Mouse (Mus musculus) T-helper 1 cell (primary cell): ENCODE measurements around the gene Pacsin1.

Experiments used
- in situ Hi-C: fragments of 300-600 bp; cut with MboI, MseI; formaldehyde crosslinking; loops from one replicate; pipeline ENCODE4 v1.15.1; 2025; ENCODE audit warnings: high pct_unique_total_duplicates

Gene Pacsin1

DNA sequence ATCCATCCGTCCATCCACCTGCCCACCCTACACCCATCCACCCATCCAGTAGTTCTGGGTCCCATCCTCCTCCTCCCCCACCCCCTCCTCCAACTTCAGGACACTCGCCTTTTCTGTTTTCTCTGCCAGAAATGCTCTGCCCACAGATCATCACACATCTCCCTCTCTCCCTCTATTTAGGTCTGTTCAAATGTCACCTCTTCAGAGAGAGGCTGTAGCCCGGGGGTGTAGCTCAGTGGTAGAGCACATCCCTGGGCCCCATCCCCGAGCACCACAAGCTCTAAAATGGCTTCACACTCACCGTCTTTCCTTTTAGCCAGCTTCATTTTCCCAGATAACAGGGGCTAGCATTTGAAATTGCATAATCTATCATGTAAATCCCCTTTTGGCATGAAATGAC, 22.4 kb downstream of the Pacsin1 start:
- in situ Hi-C loops = no loop called here

DNA sequence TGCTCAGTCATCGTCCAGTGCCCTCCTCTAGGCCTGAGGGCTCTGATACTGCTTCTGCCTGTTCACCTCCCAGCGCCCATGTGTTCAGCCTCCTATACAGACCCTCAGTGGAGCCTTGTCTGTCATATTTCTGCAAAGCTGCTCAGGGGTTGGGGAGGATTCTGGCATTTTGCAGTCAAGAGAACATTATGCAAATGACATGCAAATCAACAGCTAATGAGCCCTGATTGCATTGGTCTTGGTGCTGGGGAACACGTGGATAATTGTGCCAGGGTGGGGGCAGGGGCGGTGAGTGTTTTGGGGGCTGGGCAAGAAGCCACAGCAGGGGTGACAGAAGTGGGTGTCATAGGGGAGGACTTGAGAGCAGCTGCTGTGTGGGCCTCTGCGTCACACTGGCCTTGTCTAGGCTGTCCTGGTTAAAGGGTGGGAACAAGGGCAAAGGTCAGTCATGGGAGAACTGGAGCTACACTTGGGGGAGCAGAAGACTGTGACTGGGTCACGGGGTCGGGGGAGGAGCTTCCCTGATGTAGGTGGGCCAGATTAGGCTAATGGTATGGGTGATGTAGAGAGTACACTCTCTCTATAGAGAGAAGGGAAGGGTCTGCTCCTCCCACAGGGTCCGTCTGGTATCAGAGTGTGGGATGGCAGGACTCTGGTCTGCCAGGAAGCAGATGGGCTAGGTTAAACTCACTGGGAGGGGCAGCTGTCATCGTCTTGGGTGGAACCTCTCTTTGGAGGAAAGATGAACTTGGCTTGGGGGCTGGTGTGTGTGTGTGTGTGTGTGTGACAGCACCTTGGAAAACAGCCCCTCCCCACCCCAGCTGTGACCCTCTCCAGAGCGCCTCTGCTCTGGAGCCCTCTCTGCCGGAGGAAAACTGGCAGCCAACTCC, 23.9 kb downstream of the Pacsin1 start:
- in situ Hi-C loops = no loop called here

DNA sequence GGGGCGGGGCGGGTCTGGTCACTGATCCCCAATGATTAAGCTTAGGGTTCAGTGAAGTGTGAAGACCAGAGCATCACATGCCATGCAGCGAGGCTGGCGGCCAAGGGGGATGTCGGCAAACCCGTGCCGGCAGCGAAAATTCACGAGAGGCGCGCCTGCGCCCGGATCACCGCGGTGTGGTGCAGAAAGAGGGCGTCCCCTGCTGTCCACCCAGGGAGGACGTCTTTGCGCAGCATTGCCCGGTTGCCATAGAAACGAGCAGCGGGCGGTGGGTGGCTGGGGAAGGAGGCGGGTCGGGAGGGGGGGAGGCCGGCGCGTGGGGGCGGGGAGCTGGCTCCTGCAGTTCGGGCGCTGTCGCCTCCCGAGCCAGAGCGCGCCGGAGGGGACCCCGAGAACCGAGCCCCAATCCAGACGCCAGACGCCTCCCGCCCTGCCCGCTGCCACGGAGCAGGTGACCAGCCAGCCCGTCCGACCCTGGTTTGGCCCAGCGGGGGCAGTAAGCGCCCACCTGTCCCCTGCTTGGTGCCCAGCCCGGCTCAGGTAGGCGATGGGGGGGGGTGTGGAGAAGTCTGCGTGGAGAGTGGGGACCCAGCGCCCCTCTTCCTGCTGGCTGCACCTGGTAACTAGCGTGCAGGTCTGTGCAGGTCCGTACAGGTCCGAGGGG, 29.7 kb downstream of the Pacsin1 start:
- in situ Hi-C loops = no loop called here

DNA sequence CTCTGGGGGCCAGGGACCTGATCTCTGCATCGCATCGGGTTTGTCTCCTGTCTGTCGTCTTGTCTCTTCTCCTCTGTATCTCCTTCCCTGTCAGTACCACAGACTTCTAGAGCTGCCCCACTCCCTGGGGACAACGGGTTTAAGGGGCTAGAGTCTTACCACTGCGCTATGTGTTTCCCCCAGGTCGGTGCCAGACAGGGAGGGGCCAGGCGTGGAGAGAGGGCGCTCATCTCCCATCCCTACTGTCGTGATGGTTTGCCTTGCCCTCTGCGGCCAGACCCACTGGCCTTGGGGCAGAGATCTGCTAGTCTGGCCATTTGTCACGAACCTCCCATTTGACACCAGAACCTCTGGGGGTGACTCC, 30.2 kb downstream of the Pacsin1 start:
- in situ Hi-C loops = no loop called here

DNA sequence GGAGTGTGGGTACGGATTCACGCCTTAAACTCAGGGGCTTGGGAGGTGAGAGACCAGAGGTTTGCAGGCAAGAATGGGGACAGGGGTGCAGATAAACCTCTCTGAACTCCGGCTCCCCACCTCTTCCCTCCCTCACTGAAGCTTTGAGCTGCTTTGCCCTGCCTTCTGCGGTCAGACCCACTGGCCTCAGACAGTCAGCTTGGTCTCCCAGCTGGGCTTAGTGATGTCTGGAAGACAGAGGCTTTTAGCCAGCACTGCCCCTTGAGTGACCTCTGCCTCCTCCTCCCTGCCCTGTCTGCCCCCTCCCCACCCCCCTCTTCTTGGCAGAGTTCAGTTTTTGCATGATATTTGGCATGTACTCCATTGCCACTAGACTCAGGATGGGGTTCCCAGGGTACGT, 31.1 kb downstream of the Pacsin1 start:
- in situ Hi-C loops = no loop called here

DNA sequence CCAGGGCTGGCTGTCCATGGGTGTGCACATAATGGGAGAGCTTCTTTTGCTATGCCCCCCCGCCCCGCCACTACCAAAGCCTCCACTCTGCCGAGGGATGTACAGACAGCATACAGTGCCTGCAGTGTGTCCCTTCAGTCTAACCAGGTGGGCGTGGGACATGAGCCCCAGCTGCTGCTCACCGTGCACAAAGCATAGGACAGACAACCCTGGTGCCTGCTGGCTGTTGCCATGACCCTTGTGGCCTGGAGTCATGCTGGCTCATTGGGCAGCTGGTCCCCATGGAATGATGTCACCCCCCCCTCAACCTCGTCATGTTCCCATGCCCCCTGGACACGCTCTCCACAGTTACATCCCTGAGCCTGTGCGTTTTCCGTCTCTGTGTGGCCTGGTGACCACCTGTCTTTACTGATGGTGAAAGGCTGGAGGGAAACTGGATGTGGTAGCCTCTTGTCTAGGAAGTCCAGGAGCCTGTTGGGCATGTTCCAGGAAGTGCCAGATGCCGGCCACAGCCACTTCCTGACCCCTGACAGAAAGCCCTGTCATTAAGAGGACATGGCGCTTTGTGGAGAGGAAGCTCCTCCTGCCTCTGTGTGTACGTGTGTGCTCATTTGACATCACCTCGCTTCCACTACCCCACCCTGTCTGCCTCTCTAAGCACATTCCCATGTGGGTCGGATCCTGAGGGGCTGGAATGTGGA, 35.8 kb downstream of the Pacsin1 start:
- in situ Hi-C loops = no loop called here

DNA sequence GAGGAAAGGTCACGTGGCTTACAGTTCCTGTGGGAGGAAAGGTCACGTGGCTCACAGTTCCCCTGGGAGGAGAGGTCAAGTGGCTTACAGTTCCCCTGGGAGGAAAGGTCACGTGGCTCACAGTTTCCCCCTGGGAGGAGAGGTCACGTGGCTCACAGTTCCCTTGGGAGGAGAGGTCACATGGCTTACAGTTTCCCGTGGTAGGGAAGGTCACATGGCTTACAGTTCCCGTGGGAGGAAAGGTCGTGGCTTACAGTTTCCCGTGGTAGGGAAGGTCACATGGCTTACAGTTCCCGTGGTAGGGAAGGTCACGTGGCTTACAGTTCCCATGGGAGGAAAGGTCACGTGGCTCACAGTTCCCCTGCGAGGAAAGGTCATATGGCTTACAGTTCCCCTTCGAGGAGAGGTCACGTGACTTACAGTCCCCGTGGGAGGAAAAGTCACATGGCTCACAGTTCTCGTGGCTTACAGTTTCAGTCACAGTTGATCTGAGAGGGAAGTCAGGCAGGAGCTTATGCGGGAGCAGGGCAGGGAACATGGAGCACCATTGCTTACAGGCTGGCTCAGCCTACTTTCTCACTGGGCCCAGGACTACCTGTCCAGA, 44.4 kb downstream of the Pacsin1 start:
- in situ Hi-C loops = no loop called here

DNA sequence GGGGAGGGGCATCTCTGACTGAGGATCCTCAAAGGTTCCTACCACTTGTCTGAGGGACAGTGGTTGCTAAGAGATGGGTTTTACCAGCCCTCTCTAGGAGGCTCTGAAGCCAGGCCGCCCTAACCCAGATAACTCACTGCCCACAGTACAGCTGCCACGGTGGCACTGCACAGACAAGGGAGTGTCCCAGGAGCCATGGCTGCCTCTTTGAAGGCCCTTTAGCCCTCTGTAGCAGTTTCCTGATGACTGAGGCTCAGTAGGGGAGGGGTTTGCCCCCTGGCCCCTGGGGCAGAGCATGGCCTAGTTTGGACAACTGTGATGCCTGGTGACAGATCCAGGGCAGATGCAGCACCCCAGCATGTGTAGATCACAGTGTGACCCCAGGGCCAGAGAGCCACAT, 45.5 kb downstream of the Pacsin1 start:
- in situ Hi-C loops = no loop called here

DNA sequence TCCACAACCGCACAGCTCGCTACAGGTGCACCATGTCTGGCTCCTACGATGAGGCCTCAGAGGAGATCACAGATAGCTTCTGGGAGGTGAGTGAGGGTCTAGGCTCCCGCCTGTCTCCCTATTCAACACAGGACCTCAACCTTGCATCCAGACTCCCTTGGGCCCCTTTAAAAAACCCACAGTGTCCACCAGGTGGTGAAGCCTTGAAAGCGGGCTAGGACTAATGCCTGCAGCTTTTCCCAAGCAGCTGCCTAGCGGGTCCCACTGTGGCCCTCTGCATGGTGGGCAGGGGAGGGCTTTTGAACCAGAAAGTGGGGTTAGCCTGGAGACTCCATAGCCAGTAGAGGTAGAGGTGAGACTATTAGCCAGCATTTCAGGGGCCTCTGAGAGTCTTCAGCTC, 46.5 kb downstream of the Pacsin1 start:
- in situ Hi-C loops = no loop called here

DNA sequence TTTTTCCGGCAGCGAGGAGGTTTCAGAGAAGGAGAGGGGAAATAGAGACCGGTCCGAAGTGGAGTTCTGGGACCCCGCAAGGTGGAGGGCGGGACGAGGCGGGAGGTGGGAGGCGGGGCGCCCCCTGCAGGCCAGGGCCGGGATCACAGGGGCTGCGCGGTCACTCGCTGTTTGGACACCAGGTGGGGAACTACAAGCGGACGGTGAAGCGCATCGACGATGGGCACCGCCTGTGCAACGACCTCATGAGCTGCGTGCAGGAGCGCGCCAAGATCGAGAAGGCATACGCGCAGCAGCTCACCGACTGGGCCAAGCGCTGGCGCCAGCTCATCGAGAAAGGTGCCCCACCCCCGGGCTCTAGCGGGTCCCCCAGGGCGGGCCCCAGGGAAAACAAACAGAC, 47.2 kb downstream of the Pacsin1 start:
- in situ Hi-C loops = no loop called here

DNA sequence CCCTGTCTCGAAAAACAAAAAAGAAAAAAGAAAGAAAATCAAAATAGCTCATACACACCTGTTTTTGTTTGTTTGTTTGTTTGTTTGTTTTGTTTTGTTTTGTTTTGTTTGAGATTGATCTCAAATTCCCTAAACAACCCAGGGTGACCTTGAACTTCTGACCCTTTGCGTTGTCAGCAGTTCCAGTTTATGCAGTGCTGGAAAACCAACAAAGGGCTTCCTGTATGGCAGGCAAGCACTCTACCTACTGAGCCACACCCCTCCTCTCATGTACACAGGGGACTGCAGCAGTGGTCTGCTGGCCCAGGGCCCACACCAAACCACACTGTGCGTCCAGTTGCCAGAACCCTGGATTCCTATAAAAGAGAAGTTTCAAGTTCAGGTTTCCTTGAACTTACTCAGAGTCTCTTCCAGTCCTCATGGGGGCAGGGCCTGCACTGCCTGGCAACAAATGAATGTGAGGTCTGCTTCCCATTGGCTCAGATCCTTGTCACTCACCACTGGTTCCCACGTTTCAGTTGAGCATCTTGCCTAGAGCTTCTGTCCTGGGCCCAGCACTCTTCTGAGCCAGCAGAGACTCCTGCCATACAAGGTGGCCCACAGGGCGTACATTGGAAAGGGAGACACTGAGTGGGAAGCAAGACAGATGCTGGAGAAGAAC, 48.8 kb downstream of the Pacsin1 start:
- in situ Hi-C loops = no loop called here

DNA sequence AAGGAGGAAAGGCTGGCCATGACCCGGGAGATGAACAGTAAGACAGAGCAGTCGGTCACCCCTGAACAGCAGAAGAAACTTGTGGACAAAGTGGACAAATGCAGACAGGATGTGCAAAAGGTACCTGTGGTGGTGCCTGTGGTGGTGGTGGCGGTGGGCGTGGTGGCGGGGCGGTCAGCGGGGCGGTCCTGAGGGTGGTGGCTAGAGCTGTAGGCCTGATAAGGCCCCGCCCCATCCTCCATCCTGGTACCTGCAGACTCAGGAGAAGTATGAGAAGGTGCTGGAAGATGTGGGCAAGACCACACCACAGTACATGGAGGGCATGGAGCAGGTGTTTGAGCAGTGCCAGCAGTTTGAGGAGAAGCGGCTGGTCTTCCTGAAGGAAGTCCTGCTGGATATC, 50.4 kb downstream of the Pacsin1 start:
- in situ Hi-C loops = no loop called here

DNA sequence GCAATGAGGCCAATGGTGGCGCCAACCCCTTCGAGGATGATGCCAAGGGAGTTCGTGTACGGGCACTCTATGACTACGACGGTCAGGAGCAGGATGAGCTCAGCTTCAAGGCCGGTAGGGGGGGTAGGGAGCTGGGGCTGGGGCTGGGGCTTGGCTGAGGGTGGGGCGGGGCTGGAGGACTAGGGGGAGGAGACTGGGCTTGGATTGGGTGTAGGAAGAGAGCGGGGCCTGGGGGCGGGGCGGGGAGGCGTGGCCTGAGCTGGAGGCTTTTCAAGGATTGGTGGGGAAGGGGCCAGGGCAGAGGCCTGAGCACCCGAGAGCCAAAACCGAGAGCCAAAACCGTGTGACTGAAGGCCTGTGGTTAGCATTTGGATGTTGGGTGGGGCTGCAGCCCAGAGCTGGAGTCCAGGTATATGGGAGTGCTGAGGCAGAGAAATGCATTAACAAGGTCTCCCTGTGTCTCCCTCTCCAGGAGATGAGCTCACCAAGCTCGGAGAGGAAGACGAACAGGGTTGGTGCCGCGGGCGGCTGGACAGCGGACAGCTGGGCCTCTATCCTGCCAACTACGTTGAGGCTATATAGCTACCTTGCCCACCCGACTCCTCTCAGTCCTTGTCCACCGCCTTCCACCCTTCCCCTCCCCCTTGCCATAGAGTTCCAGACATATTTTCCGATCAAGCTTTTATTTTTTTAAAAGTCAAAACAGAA, 52.8 kb downstream of the Pacsin1 start:
- in situ Hi-C loops = no loop called here

DNA sequence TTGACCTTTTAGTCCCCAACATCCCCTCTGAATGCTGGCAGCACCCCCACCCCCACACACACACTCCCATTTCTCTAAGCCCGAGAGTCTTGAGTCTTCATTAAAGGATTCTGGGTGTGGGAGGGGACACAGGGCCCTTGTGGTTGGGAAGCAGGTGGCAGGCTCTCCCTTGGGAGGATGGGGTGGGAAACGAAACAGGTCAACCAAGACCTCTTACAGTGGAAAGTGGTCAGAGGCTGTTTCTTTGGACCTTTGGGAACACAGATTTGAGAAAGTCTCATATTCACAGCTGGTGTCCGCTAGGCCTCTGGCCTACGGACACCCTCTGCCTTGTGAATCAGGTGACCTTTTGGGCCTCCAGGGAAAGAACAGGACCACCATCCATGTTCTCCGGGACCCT, 54.3 kb downstream of the Pacsin1 start:
- in situ Hi-C loops = no loop called here

DNA sequence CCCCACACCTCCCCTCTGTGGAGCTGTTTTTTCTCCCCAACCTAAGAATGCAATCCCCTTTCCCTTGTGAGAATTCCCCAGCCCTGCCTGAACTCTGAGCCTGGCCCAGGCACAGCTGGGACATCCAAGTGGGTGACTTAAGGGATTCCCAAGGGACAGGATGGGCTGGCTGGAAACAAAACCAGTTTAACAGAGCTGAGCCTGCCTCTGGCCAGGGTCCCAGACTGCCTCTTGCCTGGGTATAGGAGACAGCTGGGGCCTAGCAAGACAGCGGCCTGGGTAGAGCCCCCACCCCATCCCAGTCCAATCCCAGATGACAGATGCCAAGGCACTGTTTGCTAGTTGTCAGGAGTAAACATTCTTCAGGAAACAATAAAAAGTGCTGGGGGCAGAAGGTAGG, 57.5 kb downstream of the Pacsin1 start:
- in situ Hi-C loops = no loop called here

DNA sequence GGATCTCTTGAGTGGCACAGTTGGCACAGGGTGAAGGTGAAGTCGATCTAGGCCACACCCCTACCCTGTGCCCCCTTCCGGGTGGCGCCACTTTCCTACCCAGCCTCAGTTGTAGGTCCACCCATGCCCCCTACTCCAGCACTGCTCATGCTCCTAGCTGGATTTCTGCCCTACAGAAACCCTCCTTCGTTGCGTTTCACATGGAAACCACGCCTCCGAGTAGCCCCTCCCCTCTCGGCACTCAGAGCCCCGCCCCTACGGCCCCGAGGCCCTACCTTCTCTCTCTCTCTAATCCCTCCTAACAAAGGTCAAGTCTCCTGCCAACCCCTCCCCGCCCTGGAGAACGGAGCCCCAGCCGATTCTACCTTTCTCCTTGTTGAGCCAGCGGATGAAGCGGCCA, 61.5 kb downstream of the Pacsin1 start:
- in situ Hi-C loops = no loop called here

DNA sequence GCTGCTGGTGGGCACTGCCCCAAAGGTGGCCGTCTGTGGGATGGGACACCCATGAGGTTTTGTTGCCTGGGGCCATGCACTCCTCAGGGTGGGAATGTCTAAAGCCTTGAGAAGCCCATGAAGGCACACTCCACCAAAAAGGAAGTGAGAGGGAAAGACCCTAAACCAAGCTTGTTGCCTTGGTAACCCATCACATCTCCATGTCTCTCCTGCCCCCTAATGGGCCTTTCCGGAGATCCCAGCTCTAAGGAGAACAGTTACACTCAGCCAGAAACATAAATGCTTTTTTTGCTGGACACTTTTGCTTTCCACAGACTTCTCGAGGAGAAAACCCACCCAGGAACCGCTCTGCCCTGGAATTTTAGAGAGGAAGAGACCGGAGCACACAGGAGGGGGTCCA, 62.9 kb downstream of the Pacsin1 start:
- in situ Hi-C loops = no loop called here

DNA sequence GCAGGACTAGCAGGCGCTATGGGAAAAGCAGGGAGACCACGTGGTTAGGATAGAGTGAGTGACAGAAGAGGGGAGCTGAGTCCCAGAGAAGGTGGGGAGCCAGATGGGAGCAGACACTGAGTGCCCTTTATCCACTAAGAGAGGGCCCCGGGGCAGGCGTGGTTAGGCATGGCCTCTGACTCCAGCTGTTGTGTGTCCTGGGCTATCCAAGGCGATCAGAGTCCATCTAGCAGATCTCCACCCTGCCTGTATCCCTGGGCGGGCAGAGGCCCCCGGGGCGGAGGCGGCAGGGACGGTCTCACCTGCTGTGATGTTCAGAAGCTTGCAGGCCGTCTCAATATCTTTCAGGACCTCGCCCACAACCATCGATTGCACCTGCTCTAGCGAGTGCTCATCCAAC, 64.4 kb downstream of the Pacsin1 start:
- in situ Hi-C loops = no loop called here

DNA sequence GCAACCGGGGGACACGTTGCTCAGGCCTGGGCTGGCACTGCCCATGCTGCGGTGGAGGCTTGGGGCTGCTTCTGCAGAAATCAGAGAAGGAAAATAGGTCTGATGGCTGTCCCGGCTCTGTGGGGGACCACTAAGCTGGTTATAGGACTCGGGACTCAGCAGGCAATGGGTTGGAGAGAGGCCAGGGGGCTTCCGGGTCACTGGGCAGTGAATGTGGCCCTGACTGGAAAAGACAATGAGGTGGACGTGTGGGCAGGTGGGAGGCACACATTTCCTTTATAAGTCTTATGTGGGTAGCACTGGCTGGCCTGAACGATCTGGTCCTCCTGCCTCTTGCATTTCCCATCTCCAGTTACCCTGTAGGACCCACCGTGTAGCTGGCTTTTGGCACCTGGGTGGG, 65.0 kb downstream of the Pacsin1 start:
- in situ Hi-C loops = no loop called here

DNA sequence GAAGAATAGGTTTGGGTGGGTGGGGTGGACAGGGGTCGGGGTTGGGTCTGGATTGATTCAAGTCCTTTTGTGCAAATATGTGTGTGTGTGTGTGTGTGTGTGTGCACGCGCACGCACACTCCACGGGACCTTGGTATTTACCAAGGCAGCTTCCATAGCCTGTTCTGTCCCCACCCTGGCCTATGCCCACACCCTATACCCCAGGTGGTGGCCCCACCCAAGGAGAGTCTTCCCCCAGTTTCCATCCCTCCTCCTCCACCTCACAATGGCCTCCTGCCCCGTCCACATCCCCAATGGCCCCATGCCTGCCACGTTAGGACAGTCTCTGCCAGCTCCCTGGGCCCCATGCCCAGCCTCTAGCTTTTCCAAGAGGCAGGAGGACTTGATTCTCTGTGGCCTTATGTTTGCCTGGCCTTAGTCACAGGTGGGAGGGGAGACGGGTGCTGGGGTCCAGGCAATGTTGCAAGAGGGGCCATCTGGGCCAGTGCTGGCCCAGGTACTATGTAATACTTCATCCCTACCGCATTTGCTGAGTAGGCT, 65.9 kb downstream of the Pacsin1 start:
- in situ Hi-C loops = no loop called here

DNA sequence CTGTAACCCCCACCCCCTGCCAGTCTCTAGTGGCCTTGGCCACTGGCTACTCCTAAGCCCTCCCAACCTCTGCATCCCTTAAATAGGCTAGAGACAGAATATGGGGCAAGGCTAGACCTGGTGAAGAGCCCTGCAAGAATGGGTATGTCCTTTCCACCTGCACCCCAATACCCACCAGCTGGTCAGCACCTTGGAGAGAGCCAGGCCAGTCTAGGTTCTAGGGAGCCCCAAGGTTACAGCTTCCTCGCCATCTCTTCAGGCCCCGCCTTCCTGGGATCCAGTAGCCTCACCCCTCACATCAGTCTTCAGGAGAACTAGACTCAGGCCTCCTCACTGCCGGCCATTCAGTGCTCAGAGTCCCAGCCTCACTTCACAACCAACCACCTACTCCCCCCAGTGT, 69.0 kb downstream of the Pacsin1 start:
- in situ Hi-C loops = no loop called here
